Mouse (Mus musculus) neural tube, embryonic 15.5 days (tissue): ENCODE data around the gene Dop1b. TPM values are rescaled to one million over a fixed set of nuclear protein-coding genes. Genes with fewer than 3 reads are reported as not detected.
"Not testable (repeated sequence)": the region's sequence is repeated elsewhere in the genome, so short reads cannot be mapped to it uniquely, and the experiment has no call there.

Source experiments
- ATAC-seq: fragments of 200-750 bp; cut with Nextera tagmentation; 2 replicates; pipeline ENCODE4 v1.8.0; 2017; ENCODE audit warnings: mild to moderate bottlenecking, moderate TSS enrichment, moderate library complexity; ENCODE audit not compliant: low FRiP score
- H3K27ac ChIP-seq: fragments of 300-500 bp; sonication (generic); replicated peaks from 2 replicates; pipeline ENCODE4 v1.5.1; 2015; ENCODE audit warnings: mild to moderate bottlenecking, inconsistent platforms
- H3K27me3 ChIP-seq: fragments of 300-500 bp; sonication (generic); replicated peaks from 2 replicates; pipeline ENCODE4 v1.6.1; 2015; ENCODE audit warnings: inconsistent platforms
- H3K36me3 ChIP-seq: fragments of 300-500 bp; sonication (generic); 2 replicates; pipeline ENCODE4 v1.6.1; 2015; ENCODE audit warnings: inconsistent platforms
- H3K4me1 ChIP-seq: fragments of 300-500 bp; sonication (generic); 2 replicates; pipeline ENCODE4 v1.6.1; 2015; ENCODE audit warnings: inconsistent platforms
- H3K4me2 ChIP-seq: fragments of 300-500 bp; sonication (generic); 2 replicates; pipeline ENCODE4 v1.6.1; 2015; ENCODE audit warnings: inconsistent platforms, mild to moderate bottlenecking, moderate library complexity
- H3K4me3 ChIP-seq: fragments of 300-500 bp; sonication (generic); replicated peaks from 2 replicates; pipeline ENCODE4 v1.5.1; 2015; ENCODE audit warnings: mild to moderate bottlenecking, inconsistent platforms
- H3K9ac ChIP-seq: fragments of 300-500 bp; sonication (generic); replicated peaks from 2 replicates; pipeline ENCODE4 v1.6.1; 2015; ENCODE audit warnings: mild to moderate bottlenecking, inconsistent platforms
- H3K9me3 ChIP-seq: fragments of 300-500 bp; sonication (generic); replicated peaks from 2 replicates; pipeline ENCODE4 v1.6.1; 2016; ENCODE audit warnings: inconsistent platforms
- WGBS: fragments of 180-500 bp; shearing (Covaris S2); methylation state at CpG from one replicate; pipeline ENCODE4 v1.1.7; 2015; ENCODE audit warnings: mixed read lengths; 5-methylcytosine and 5-hydroxymethylcytosine counted together
- polyA plus RNA-seq: library from polyadenylated mRNA; unstranded; fragments of >200 nt; fragmentation: Nextera tagmentation; extraction: Ambion mirVana; gene quantifications from 2 replicates; pipeline ENCODE4 v1.2.1, GENCODE M21; 2015

Gene Dop1b
- polyA plus RNA-seq, 1 experiment from 2014 or later: 38.3 TPM

DNA sequence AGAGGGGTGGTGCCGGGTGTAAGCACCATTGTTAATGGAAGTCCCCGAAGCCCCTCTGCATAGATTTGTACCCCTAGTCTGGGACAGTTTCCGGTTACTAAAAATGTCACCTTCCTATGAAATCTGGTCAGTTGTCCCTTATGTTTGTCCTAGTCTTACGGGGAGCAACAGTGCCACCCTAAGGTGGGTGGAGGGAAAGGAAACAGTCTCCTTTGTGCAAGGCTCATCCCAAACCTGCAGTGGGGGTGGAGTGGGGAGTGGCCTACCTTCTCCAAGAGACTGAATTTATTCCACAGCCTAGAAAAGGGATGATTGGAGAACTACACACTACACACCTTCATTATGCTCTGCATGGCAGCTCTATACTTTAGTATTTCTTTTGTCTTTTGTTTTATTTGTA lies 55.3 kb downstream of the Dop1b start:
- no peak overlapping the region for H3K4me2 ChIP-seq
- H3K9me3 ChIP-seq: no peaks in the 10 kb centered on the region
- H3K4me1 ChIP-seq: no peaks in the 10 kb centered on the region
- ATAC-seq: no peak
- H3K27me3 ChIP-seq: no peaks in the 10 kb centered on the region
- WGBS: 59% methylated on average over 4 of the region's 4 CpGs
- no peak overlapping the region for H3K27ac ChIP-seq
- no peak overlapping the region for H3K9ac ChIP-seq
- H3K36me3 ChIP-seq: peaks cover 93% of the 10 kb centered on the region
- H3K4me3 ChIP-seq: no peak overlapping the region

- Histone ChIP-seq H3K9me3 (no peaks in the 10 kb centered on the region), H3K27ac (no peak overlapping the region), H3K9ac (no peak overlapping the region), H3K4me2 (no peak overlapping the region), H3K36me3 (peaks cover 87% of the 10 kb centered on the region), H3K4me1 (no peaks in the 10 kb centered on the region), H3K27me3 (no peaks in the 10 kb centered on the region), H3K4me3 (no peak overlapping the region)
- ATAC-seq: no peak
- 66% methylated on average over 6 of the region's 6 CpGs for WGBS
These were observed 55.8 kb downstream of the Dop1b start for GRCm38 (mm10) chr16:93767548-93767947.

- 79% methylated on average over 15 of the region's 15 CpGs for WGBS
- no peak overlapping the region for H3K9ac ChIP-seq
- H3K4me3 ChIP-seq: no peak overlapping the region
- H3K4me1 ChIP-seq: no peaks in the 10 kb centered on the region
- no peaks in the 10 kb centered on the region for H3K9me3 ChIP-seq
- no peak overlapping the region for H3K27ac ChIP-seq
- no peak overlapping the region for H3K4me2 ChIP-seq
- H3K27me3 ChIP-seq: no peaks in the 10 kb centered on the region
- ATAC-seq: no peak
- H3K36me3 ChIP-seq: peaks cover 78% of the 10 kb centered on the region
These were observed 57.9 kb downstream of the Dop1b start for GRCm38 (mm10) chr16:93769621-93770020.

GRCm38 (mm10) chr16:93770271-93770926 lies 58.7 kb downstream of the Dop1b start:
- Histone ChIP-seq H3K36me3 (peaks cover 77% of the 10 kb centered on the region), H3K27me3 (no peaks in the 10 kb centered on the region), H3K4me3 (no peak overlapping the region), H3K4me2 (no peak overlapping the region), H3K27ac (no peak overlapping the region), H3K4me1 (no peaks in the 10 kb centered on the region), H3K9ac (no peak overlapping the region), H3K9me3 (no peaks in the 10 kb centered on the region)
- 75% methylated on average over 32 of the region's 32 CpGs for WGBS
- ATAC-seq: no peak

DNA sequence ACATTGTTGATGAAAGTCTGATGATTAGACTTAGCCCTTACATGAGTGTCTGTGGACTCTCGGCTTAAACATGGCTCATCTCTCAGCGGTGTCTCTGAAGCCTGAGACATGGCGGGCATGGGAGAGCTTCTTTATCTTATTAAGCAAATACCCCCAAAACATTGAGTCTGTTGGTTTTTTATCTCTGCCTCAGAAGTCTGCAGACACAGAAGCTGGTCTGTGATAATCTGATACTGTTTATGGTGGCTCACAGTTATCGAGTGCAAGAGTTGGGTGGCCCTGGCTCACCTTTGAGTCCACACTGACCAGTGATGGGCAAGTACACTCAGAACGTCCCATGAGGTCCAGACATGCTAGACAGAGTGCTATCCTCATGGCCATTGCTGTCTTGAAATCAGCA lies 63.0 kb downstream of the Dop1b start:
- Histone ChIP-seq H3K9me3 (no peaks in the 10 kb centered on the region), H3K4me1 (no peaks in the 10 kb centered on the region), H3K36me3 (peaks cover 60% of the 10 kb centered on the region), H3K27ac (no peak overlapping the region), H3K9ac (no peak overlapping the region), H3K4me2 (no peak overlapping the region), H3K27me3 (no peaks in the 10 kb centered on the region), H3K4me3 (no peak overlapping the region)
- 92% methylated on average over 5 of the region's 5 CpGs for WGBS
- no peak for ATAC-seq

- no peak for ATAC-seq
- Histone ChIP-seq H3K9me3 (no peaks in the 10 kb centered on the region), H3K9ac (no peak overlapping the region), H3K4me2 (no peak overlapping the region), H3K27ac (no peak overlapping the region), H3K27me3 (no peaks in the 10 kb centered on the region), H3K36me3 (peaks cover 59% of the 10 kb centered on the region), H3K4me3 (no peak overlapping the region), H3K4me1 (no peaks in the 10 kb centered on the region)
- WGBS: 83% methylated on average over 5 of the region's 5 CpGs
These were observed 64.8 kb downstream of the Dop1b start for GRCm38 (mm10) chr16:93776468-93776867.

- Histone ChIP-seq H3K9me3 (no peaks in the 10 kb centered on the region), H3K4me1 (no peaks in the 10 kb centered on the region), H3K27ac (no peak overlapping the region), H3K36me3 (peaks cover 63% of the 10 kb centered on the region), H3K4me3 (no peak overlapping the region), H3K9ac (no peak overlapping the region), H3K4me2 (no peak overlapping the region), H3K27me3 (no peaks in the 10 kb centered on the region)
- 64% methylated on average over 14 of the region's 14 CpGs for WGBS
- ATAC-seq: no peak
These were observed 65.7 kb downstream of the Dop1b start for GRCm38 (mm10) chr16:93777247-93777999.

GRCm38 (mm10) chr16:93778393-93778792 lies 66.7 kb downstream of the Dop1b start:
- H3K27ac ChIP-seq, H3K27me3 ChIP-seq, ATAC-seq, H3K4me1 ChIP-seq, H3K4me2 ChIP-seq, H3K4me3 ChIP-seq, H3K9me3 ChIP-seq, H3K9ac ChIP-seq: not testable (repeated sequence)
- H3K36me3 ChIP-seq: peaks cover 66% of the 10 kb centered on the region
- 77% methylated on average over 4 of the region's 4 CpGs for WGBS

- 89% methylated on average over 4 of the region's 4 CpGs for WGBS
- Histone ChIP-seq H3K4me2 (no peak overlapping the region), H3K4me3 (no peak overlapping the region), H3K27me3 (no peaks in the 10 kb centered on the region), H3K36me3 (peaks cover 67% of the 10 kb centered on the region), H3K9me3 (no peaks in the 10 kb centered on the region), H3K9ac (no peak overlapping the region), H3K4me1 (no peaks in the 10 kb centered on the region), H3K27ac (no peak overlapping the region)
- ATAC-seq: no peak
These were observed 67.8 kb downstream of the Dop1b start for GRCm38 (mm10) chr16:93779554-93779953.

DNA sequence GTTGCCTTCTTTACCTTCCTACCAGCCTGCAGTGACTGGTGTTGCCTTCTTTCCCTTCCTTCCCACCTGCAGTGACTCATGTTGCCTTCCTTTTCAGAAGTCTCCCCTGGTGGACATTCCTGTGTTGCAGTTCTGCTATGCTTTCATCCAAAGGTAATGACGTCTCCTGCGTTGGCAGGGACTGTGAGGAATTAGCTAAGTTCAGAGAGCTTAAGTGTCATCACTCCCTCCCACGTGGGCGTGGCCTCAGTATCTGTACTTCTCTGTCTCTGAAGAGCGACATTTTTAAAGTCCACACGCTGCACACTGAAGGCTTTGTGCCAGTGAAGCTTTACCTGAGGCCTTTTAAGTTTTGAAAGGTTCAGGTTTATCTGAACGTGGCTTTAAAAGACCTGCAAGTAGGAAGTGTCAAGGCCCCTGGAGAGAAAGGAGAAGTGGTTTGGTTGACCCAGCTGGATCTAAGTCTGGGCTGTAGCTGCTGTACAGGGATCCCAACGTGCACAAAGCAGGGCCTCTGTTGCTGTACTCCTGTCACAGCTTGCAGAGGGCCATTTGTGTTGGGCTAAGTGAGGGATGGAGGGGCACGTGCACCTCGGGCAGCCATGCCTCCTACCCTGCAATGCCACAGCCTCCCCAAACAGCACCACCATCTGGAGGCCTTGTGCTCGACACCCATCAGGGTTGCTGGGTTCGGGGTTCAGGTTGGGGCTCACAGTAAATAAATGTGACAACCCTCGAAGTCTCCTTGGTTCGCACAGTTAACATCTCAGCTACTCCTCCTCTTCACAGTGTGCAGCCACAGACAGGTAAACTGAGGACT lies 69.2 kb downstream of the Dop1b start:
- Histone ChIP-seq H3K4me1 (no peaks in the 10 kb centered on the region), H3K4me3 (no peak overlapping the region), H3K27ac (no peak overlapping the region), H3K4me2 (no peak overlapping the region), H3K9ac (no peak overlapping the region), H3K9me3 (no peaks in the 10 kb centered on the region), H3K27me3 (no peaks in the 10 kb centered on the region), H3K36me3 (peaks cover 63% of the 10 kb centered on the region)
- ATAC-seq: no peak
- whole genome bisulfite sequencing: 65% methylated on average over 14 of the region's 14 CpGs

DNA sequence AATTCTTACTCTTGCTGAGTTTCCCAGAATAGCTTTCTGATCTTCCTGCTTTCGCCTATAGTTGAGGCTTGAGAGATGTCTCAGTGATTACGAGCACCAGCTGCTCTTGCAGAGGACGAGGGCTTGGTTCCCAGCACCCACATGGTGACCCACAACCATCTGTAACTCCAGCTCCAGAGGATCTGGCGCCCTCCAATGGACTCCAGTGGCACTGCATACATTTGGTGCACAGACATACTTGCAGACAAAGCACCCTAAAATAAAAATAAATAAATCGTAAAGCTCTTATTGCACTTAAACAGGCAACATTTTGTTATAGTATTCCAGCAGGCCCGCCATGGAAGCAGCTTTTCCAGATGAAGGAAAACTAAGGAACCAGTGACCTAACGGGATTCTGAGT lies 72.5 kb downstream of the Dop1b start:
- H3K4me3 ChIP-seq: no peak overlapping the region
- H3K27ac ChIP-seq: no peak overlapping the region
- no peaks in the 10 kb centered on the region for H3K4me1 ChIP-seq
- no peaks in the 10 kb centered on the region for H3K9me3 ChIP-seq
- no peak for ATAC-seq
- H3K9ac ChIP-seq: no peak overlapping the region
- no peaks in the 10 kb centered on the region for H3K27me3 ChIP-seq
- peaks cover 46% of the 10 kb centered on the region for H3K36me3 ChIP-seq
- 95% methylated on average over 7 of the region's 7 CpGs for WGBS
- H3K4me2 ChIP-seq: no peak overlapping the region

DNA sequence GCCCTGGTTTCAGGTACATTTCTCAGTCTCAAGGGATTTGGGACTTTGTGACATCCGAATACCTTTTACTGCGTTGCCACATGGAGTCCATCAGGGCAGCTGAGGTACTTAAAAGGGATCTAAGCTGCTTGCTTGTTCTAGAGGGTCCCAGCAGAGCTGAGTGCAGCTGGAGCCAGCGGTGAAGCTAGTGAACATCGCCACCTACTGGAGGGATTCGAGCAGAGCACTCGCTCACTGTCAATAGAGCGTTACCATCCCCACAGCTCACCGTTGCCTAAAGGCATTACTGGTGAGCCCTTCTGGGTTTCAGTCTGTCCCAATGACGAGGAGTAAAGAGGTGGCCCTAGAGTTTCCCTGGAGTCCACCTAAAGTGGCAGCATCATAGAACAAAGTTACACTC lies 74.1 kb downstream of the Dop1b start:
- no peaks in the 10 kb centered on the region for H3K4me1 ChIP-seq
- H3K4me3 ChIP-seq: no peak overlapping the region
- peaks cover 32% of the 10 kb centered on the region for H3K36me3 ChIP-seq
- no peaks in the 10 kb centered on the region for H3K27me3 ChIP-seq
- H3K27ac ChIP-seq: no peak overlapping the region
- H3K9ac ChIP-seq: no peak overlapping the region
- no peak overlapping the region for H3K4me2 ChIP-seq
- 9% methylated on average over 9 of the region's 9 CpGs for WGBS
- no peaks in the 10 kb centered on the region for H3K9me3 ChIP-seq
- ATAC-seq: peak; percentile 69
